Mouse (Mus musculus): ENCODE data around the gene Olfr1177-ps. TPM values are rescaled to one million over a fixed set of nuclear protein-coding genes. Genes with fewer than 3 reads are reported as not detected.

The Olfr1177-ps gene
- polyA plus RNA-seq (2015; fragmentation: Nextera tagmentation; extraction: Ambion mirVana), result not detected in 2 replicates

- no peak for DNase-seq (ENCODE audit: low spot score)
These were observed at the start of gene Olfr1177-ps for GRCm38 (mm10) chr2:88346392-88346791. Gene Olfr1177-ps, minus strand, starts transcription at chr2:88346492.

- DNase-seq (ENCODE audit: low spot score), result no peak
These were observed 40.5 kb upstream of the Olfr1177-ps start, which contains the start of gene Olfr1178 for GRCm38 (mm10) chr2:88386762-88387161. Gene Olfr1178, plus strand, starts transcription at chr2:88387062.

GRCm38 (mm10) chr2:88356304-88356703 lies 10.0 kb upstream of the Olfr1177-ps start:
- peak; percentile 5 for DNase-seq (ENCODE audit: low spot score)

GRCm38 (mm10) chr2:88336421-88336820 lies 9.9 kb downstream of the Olfr1177-ps start, which contains the start of gene Olfr1176:
Gene Olfr1176, plus strand, starts transcription at chr2:88336721.
- no peak for DNase-seq (ENCODE audit: low spot score)

- no peak for DNase-seq (ENCODE audit: low spot score)
These were observed 19.2 kb downstream of the Olfr1177-ps start, which contains the start of gene Olfr1175-ps for GRCm38 (mm10) chr2:88327115-88327514. Gene Olfr1175-ps, minus strand, starts transcription at chr2:88327215.

GRCm38 (mm10) chr2:88315035-88315434 lies 31.3 kb downstream of the Olfr1177-ps start, which contains the start of gene Olfr1174-ps:
Gene Olfr1174-ps, minus strand, starts transcription at chr2:88315135.
- DNase-seq (ENCODE audit: low spot score), result no peak

Other genes with a start within 250 kb of the Olfr1177-ps start
- not detected in 2 replicates for gene Olfr1166, start 218.2 kb downstream of the Olfr1177-ps start, polyA plus RNA-seq (2015; fragmentation: Nextera tagmentation; extraction: Ambion mirVana)
- gene Olfr1167, start 191.3 kb downstream of the Olfr1177-ps start, polyA plus RNA-seq (2015; fragmentation: Nextera tagmentation; extraction: Ambion mirVana), result 0.12 TPM in 1 of 2 replicates, not detected in the other
- not detected in 2 replicates for gene Olfr1168, start 164.6 kb downstream of the Olfr1177-ps start, polyA plus RNA-seq (2015; fragmentation: Nextera tagmentation; extraction: Ambion mirVana)
- not detected in 2 replicates for gene Olfr1170, start 118.2 kb downstream of the Olfr1177-ps start, polyA plus RNA-seq (2015; fragmentation: Nextera tagmentation; extraction: Ambion mirVana)
- gene Olfr1173, start 66.6 kb downstream of the Olfr1177-ps start, polyA plus RNA-seq (2015; fragmentation: Nextera tagmentation; extraction: Ambion mirVana), result 0.03 TPM in 1 of 2 replicates, not detected in the other
- gene Olfr1174-ps, start 31.4 kb downstream of the Olfr1177-ps start, polyA plus RNA-seq (2015; fragmentation: Nextera tagmentation; extraction: Ambion mirVana), result not detected in 2 replicates
- not detected in 2 replicates for gene Olfr1175-ps, start 19.3 kb downstream of the Olfr1177-ps start, polyA plus RNA-seq (2015; fragmentation: Nextera tagmentation; extraction: Ambion mirVana)
- not detected in 2 replicates for gene Olfr1176, start 9.8 kb downstream of the Olfr1177-ps start, polyA plus RNA-seq (2015; fragmentation: Nextera tagmentation; extraction: Ambion mirVana)
- not detected in 2 replicates for gene Olfr1178, start 40.6 kb upstream of the Olfr1177-ps start, polyA plus RNA-seq (2015; fragmentation: Nextera tagmentation; extraction: Ambion mirVana)
- not detected in 2 replicates for gene Olfr1179, start 60.0 kb upstream of the Olfr1177-ps start, polyA plus RNA-seq (2015; fragmentation: Nextera tagmentation; extraction: Ambion mirVana)
- not detected in 2 replicates for gene Olfr1180, start 72.7 kb upstream of the Olfr1177-ps start, polyA plus RNA-seq (2015; fragmentation: Nextera tagmentation; extraction: Ambion mirVana)
- not detected in 2 replicates for gene Olfr1181, start 79.7 kb upstream of the Olfr1177-ps start, polyA plus RNA-seq (2015; fragmentation: Nextera tagmentation; extraction: Ambion mirVana)
- not detected in 2 replicates for gene Gm13757, start 102.6 kb upstream of the Olfr1177-ps start, polyA plus RNA-seq (2015; fragmentation: Nextera tagmentation; extraction: Ambion mirVana)
- gene Olfr1183, start 108.4 kb upstream of the Olfr1177-ps start, polyA plus RNA-seq (2015; fragmentation: Nextera tagmentation; extraction: Ambion mirVana), result not detected in 2 replicates
- gene Olfr1184, start 137.1 kb upstream of the Olfr1177-ps start, polyA plus RNA-seq (2015; fragmentation: Nextera tagmentation; extraction: Ambion mirVana), result not detected in 2 replicates
- gene Olfr1185-ps1, start 146.8 kb upstream of the Olfr1177-ps start, polyA plus RNA-seq (2015; fragmentation: Nextera tagmentation; extraction: Ambion mirVana), result not detected in 2 replicates
- not detected in 2 replicates for gene Olfr1186, start 172.1 kb upstream of the Olfr1177-ps start, polyA plus RNA-seq (2015; fragmentation: Nextera tagmentation; extraction: Ambion mirVana)
- gene Olfr1188, start 210.4 kb upstream of the Olfr1177-ps start, polyA plus RNA-seq (2015; fragmentation: Nextera tagmentation; extraction: Ambion mirVana), result not detected in 2 replicates
- not detected in 2 replicates for gene Olfr1189, start 240.0 kb upstream of the Olfr1177-ps start, polyA plus RNA-seq (2015; fragmentation: Nextera tagmentation; extraction: Ambion mirVana)

Measured in thymus, postnatal 0 days (tissue).